12 mouse cellular contexts compared by ENCODE assay signal in the genomic region with DNA sequence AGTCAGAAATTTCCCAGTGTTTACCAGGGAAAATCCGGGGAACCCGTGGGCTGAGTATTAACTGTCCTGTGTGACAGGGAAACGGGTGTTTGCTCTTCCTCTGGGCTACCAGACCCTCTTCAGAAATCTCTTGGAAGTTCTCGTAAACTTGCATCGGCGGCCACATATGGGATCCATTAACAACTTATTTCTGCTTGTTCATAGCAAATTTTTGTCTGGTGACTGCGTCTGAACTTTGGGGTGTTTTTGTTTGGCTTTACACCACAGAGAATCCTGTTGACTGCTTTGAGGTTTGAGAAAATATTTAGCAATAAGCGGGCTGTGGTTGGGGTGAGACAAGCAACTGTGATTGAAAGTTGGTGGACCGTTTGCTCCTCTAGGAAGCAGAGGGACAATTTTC.
DNase-seq lines count a peak whose midpoint lies in the region; ATAC-seq and TF ChIP-seq lines count a peak whose summit lies in the region.
"Had no signal": no experiment of that assay in that cellular context is flagged by ENCODE, and none has a peak within 500 bp of the region (broad histone marks: within the 10 kb centered on the region; RNA-seq: fewer than 3 reads in every experiment).

No protein-coding gene starts in this region.

- H3K4me3 ChIP-seq in heart, embryonic 10.5 days = no peak overlapping the region
- H3K4me3 ChIP-seq in stomach, embryonic 14.5 days (ENCODE audit: low read depth, low read length) = no peak overlapping the region
- H3K4me3 ChIP-seq in stomach, postnatal 0 days (ENCODE audit: low read depth, low read length) = no peak overlapping the region
- no peak overlapping the region for H3K4me3 ChIP-seq in limb, embryonic 11.5 days (ENCODE audit: low read depth, low read length)
- H3K4me3 ChIP-seq: liver, embryonic 15.5 days; neural tube, embryonic 12.5 days had no signal

- TF ChIP-seq CTCF in stomach, postnatal 0 days (IDR thresholded peaks at IDR 0.05; ENCODE audit: low read depth) = no peak

- no peak for DNase-seq in heart, embryonic 10.5 days (ENCODE audit: low spot score)
- DNase-seq in heart, postnatal 4 days = no peak
- DNase-seq in stomach, postnatal 0 days (ENCODE audit: low spot score) = no peak
- peak; percentile 76 for DNase-seq in limb, embryonic 11.5 days (ENCODE audit: low spot score)
- DNase-seq in frontal cortex, postnatal 25 days (ENCODE audit: low spot score in 2 of 2) = no peak
- DNase-seq in cerebellum, adult 11 months = no peak
- DNase-seq in adrenal gland, postnatal 36 days = no peak
- DNase-seq: adrenal gland, postnatal 10 days had no signal

- TF ChIP-seq EP300 in stomach, postnatal 0 days (optimal IDR thresholded peaks at IDR 0.05) = no peak

- no peak overlapping the region for H3K9ac ChIP-seq in stomach, embryonic 14.5 days (replicated peaks; ENCODE audit: low read depth, low read length)
- no peak overlapping the region for H3K9ac ChIP-seq in stomach, postnatal 0 days (ENCODE audit: low read length)
- H3K9ac ChIP-seq in limb, embryonic 11.5 days (ENCODE audit: low read length) = no peak overlapping the region
- H3K9ac ChIP-seq: liver, embryonic 15.5 days; neural tube, embryonic 12.5 days had no signal

- H3K9me3 ChIP-seq in heart, embryonic 10.5 days = no peaks in the 10 kb centered on the region
- no peaks in the 10 kb centered on the region for H3K9me3 ChIP-seq in stomach, embryonic 14.5 days (ENCODE audit: control insufficient read depth, low read depth, low read length)
- H3K9me3 ChIP-seq in stomach, postnatal 0 days (ENCODE audit: control insufficient read depth, low read length) = no peaks in the 10 kb centered on the region
- no peaks in the 10 kb centered on the region for H3K9me3 ChIP-seq in limb, embryonic 11.5 days (ENCODE audit: control insufficient read depth, low read length)
- H3K9me3 ChIP-seq: liver, embryonic 15.5 days; neural tube, embryonic 12.5 days had no signal

- no peaks in the 10 kb centered on the region for H3K27me3 ChIP-seq in heart, embryonic 10.5 days (ENCODE audit: insufficient read depth, poor library complexity, severe bottlenecking)
- 0 out of 2 replicates have a peak, but pooled peaks cover 3% of the 10 kb centered on the region for H3K27me3 ChIP-seq in stomach, embryonic 14.5 days (ENCODE audit: control insufficient read depth, insufficient read depth, low read length)
- no peaks in the 10 kb centered on the region for H3K27me3 ChIP-seq in stomach, postnatal 0 days (ENCODE audit: control insufficient read depth, insufficient read depth, low read length)
- H3K27me3 ChIP-seq in limb, embryonic 11.5 days (ENCODE audit: control insufficient read depth, insufficient read depth, low read length) = no peaks in the 10 kb centered on the region
- H3K27me3 ChIP-seq: CH12.LX; liver, embryonic 15.5 days; neural tube, embryonic 12.5 days had no signal

- 39% methylated on average over 9 of the region's 9 CpGs for WGBS in heart, embryonic 10.5 days
- WGBS in stomach, embryonic 14.5 days = 29% methylated on average over 9 of the region's 9 CpGs
- WGBS in stomach, postnatal 0 days = 50% methylated on average over 9 of the region's 9 CpGs
- 7% methylated on average over 9 of the region's 9 CpGs for WGBS in limb, embryonic 11.5 days

- H3K4me2 ChIP-seq in stomach, embryonic 14.5 days (replicated peaks; ENCODE audit: low read depth, low read length) = no peak overlapping the region
- H3K4me2 ChIP-seq in stomach, postnatal 0 days (replicated peaks; ENCODE audit: low read depth) = no peak overlapping the region
- 0 out of 2 replicates have a peak overlapping the region, but pooled peaks have one; percentile 7 for H3K4me2 ChIP-seq in limb, embryonic 11.5 days (ENCODE audit: low read depth, severe bottlenecking)
- H3K4me2 ChIP-seq: liver, embryonic 15.5 days; neural tube, embryonic 12.5 days had no signal

- no peak for ATAC-seq in stomach, embryonic 14.5 days (ENCODE audit: insufficient number of reproducible peaks, insufficient read depth, low FRiP score, low read depth)
- no peak for ATAC-seq in stomach, postnatal 0 days (ENCODE audit: low FRiP score, low TSS enrichment)
- no peak for ATAC-seq in limb, embryonic 11.5 days (ENCODE audit: insufficient number of reproducible peaks, low FRiP score, low TSS enrichment, low read depth)

- peaks cover 54% of the 10 kb centered on the region for H3K4me1 ChIP-seq in heart, embryonic 10.5 days
- H3K4me1 ChIP-seq in stomach, embryonic 14.5 days (ENCODE audit: control insufficient read depth, insufficient read depth, low read length) = peaks cover 38% of the 10 kb centered on the region
- no peaks in the 10 kb centered on the region; the same call in 1 of the 2 replicates for H3K4me1 ChIP-seq in stomach, postnatal 0 days (replicated peaks; ENCODE audit: control insufficient read depth, insufficient read depth)
- peaks cover 53% of the 10 kb centered on the region for H3K4me1 ChIP-seq in limb, embryonic 11.5 days (ENCODE audit: control insufficient read depth, insufficient read depth, low read length)
- H3K4me1 ChIP-seq: liver, embryonic 15.5 days had no signal

- peak overlapping the region; percentile 62; the same call in 1 of the 2 replicates for H3K27ac ChIP-seq in heart, embryonic 10.5 days
- H3K27ac ChIP-seq in stomach, embryonic 14.5 days (ENCODE audit: low read length) = peak overlapping the region; percentile 27; the same call in 1 of the 2 replicates
- no peak overlapping the region for H3K27ac ChIP-seq in stomach, postnatal 0 days (replicated peaks)
- H3K27ac ChIP-seq in limb, embryonic 11.5 days (replicated peaks; ENCODE audit: low read depth, low read length) = peak overlapping the region; percentile 36
- H3K27ac ChIP-seq: liver, embryonic 15.5 days; neural tube, embryonic 12.5 days had no signal

- no peaks in the 10 kb centered on the region for H3K36me3 ChIP-seq in heart, embryonic 10.5 days
- H3K36me3 ChIP-seq in stomach, embryonic 14.5 days (ENCODE audit: control insufficient read depth, insufficient read depth, low read length) = no peaks in the 10 kb centered on the region
- H3K36me3 ChIP-seq in stomach, postnatal 0 days (ENCODE audit: control insufficient read depth, insufficient read depth, low read length) = no peaks in the 10 kb centered on the region
- no peaks in the 10 kb centered on the region for H3K36me3 ChIP-seq in limb, embryonic 11.5 days (ENCODE audit: control insufficient read depth, insufficient read depth, low read length)
- H3K36me3 ChIP-seq: liver, embryonic 15.5 days; neural tube, embryonic 12.5 days had no signal
